Mouse (Mus musculus): Measurements from ENCODE around the gene Smim10l2a.

Gene Smim10l2a

GRCm38 (mm10) chrX:56374431-56375128 lies at the start of gene Smim10l2a:
Smim10l2a (plus strand) TSS chrX:56374586.
- peak; percentile 96 for ATAC-seq (ENCODE audit: insufficient number of reproducible peaks, low FRiP score, low TSS enrichment)

GRCm38 (mm10) chrX:56332046-56332445 lies 42.3 kb upstream of the Smim10l2a start:
- ATAC-seq (ENCODE audit: insufficient number of reproducible peaks, low FRiP score, low TSS enrichment), result no peak

GRCm38 (mm10) chrX:56340305-56340704 lies 34.1 kb upstream of the Smim10l2a start:
- no peak for ATAC-seq (ENCODE audit: insufficient number of reproducible peaks, low FRiP score, low TSS enrichment)

GRCm38 (mm10) chrX:56342921-56343320 lies 31.5 kb upstream of the Smim10l2a start:
- ATAC-seq (ENCODE audit: insufficient number of reproducible peaks, low FRiP score, low TSS enrichment), result no peak

- ATAC-seq (ENCODE audit: insufficient number of reproducible peaks, low FRiP score, low TSS enrichment), result peak; percentile 98
Observed at GRCm38 (mm10) chrX:56346176-56346931, 28.0 kb upstream of the Smim10l2a start, which contains the start of gene Zfp449. Zfp449 (plus strand) TSS chrX:56346400.

- peak; percentile 32; the same call in 1 of the 2 replicates for ATAC-seq (ENCODE audit: insufficient number of reproducible peaks, low FRiP score, low TSS enrichment)
Observed at GRCm38 (mm10) chrX:56346932-56347253, 27.5 kb upstream of the Smim10l2a start.

- ATAC-seq (ENCODE audit: insufficient number of reproducible peaks, low FRiP score, low TSS enrichment), result no peak
Observed at GRCm38 (mm10) chrX:56380852-56381251, 6.5 kb downstream of the Smim10l2a start.

- no peak for ATAC-seq (ENCODE audit: insufficient number of reproducible peaks, low FRiP score, low TSS enrichment)
Observed at GRCm38 (mm10) chrX:56384142-56384541, 9.8 kb downstream of the Smim10l2a start.

- ATAC-seq (ENCODE audit: insufficient number of reproducible peaks, low FRiP score, low TSS enrichment), result no peak
Observed at GRCm38 (mm10) chrX:56404646-56405045, 30.3 kb downstream of the Smim10l2a start.

GRCm38 (mm10) chrX:56405482-56405881 lies 31.1 kb downstream of the Smim10l2a start:
- ATAC-seq (ENCODE audit: insufficient number of reproducible peaks, low FRiP score, low TSS enrichment), result no peak

GRCm38 (mm10) chrX:56406128-56406527 lies 31.7 kb downstream of the Smim10l2a start:
- ATAC-seq (ENCODE audit: insufficient number of reproducible peaks, low FRiP score, low TSS enrichment), result no peak

GRCm38 (mm10) chrX:56416277-56416676 lies 41.9 kb downstream of the Smim10l2a start:
- no peak for ATAC-seq (ENCODE audit: insufficient number of reproducible peaks, low FRiP score, low TSS enrichment)

GRCm38 (mm10) chrX:56417541-56417940 lies 43.2 kb downstream of the Smim10l2a start:
- ATAC-seq (ENCODE audit: insufficient number of reproducible peaks, low FRiP score, low TSS enrichment), result no peak
